Mouse (Mus musculus) ZHBTc4 (cell line): ENCODE results near the gene Nupl1.
A peak's percentile ranks its signal among the peaks of the same experiment; 100 is the strongest.

ENCODE experiments used
- DNase-seq: peaks from one replicate; pipeline ENCODE4 v3.0.0-alpha.2; 2011; ENCODE audit warnings: low read depth, low spot score

Nupl1 gene

DNA sequence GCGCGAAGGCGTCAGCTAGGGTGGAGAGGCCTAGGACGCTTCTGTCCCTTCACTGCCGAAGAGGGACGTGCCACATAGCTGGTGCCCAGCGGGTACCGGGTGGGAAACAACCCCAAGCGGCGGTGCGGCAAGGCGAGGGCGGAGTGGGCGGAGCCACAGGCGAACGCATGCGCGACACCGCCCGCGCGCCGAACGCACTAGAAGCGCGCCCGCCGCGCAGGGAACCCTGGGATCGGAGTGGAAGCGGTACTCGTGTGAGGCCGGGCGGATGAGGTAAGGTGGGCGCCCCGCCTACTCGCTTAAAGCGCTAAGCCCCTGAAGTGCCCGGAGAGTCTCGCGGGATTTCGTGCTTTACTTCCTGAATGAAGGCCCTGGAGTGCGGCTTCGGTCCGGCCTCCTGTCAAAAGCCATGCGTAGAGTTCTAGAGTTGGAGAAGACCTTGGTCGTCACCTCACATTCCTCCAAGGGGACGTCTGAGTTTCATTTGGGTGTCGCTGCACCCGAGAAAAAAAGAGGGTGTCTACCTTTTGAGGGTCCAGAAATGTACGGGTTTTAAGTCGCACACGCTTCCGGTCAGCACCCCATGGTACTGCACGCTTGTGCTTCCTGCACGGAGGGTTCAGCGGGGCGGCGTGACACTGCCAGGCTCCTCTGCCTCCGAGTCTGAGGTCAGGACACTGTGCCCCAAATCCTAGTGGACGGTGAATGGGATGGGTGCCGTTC, at the start of gene Nupl1, which contains the start of gene Gm49336:
Gene Nupl1 (minus strand): TSS at position 151 of the 723 bp plus-strand sequence.
Gene Gm49336 (minus strand): TSS at position 227 of the 723 bp plus-strand sequence.
- DNase-seq = peak; percentile 97

DNA sequence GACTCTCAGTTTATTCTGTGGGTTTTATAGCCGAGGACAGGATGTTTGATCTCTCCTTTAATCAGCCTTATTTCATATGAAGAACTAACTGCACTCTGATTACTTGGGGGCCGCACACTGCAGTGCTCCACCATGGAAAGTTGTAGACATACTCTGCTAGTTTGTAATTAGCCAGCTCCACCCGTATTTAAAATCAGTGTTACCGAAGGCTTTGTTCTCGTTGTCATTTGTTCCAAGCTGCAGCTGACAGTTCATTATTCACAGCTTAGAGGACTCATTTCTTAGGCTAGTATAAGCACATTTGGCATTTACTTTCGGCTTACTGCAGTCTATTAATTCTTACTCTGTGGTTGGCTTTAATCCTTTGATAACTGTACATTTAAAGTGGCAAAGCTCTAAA, 49.8 kb upstream of the Nupl1 start:
- no peak for DNase-seq

- DNase-seq = no peak
Observed at GRCm38 (mm10) chr14:60300224-60300991, 49.2 kb upstream of the Nupl1 start.

- DNase-seq = no peak
Observed at GRCm38 (mm10) chr14:60295531-60295930, 44.3 kb upstream of the Nupl1 start.

- no peak for DNase-seq
Observed at GRCm38 (mm10) chr14:60290363-60290762, 39.1 kb upstream of the Nupl1 start.

GRCm38 (mm10) chr14:60286194-60286863, 35.1 kb upstream of the Nupl1 start:
- DNase-seq = no peak

- no peak for DNase-seq
Observed at GRCm38 (mm10) chr14:60275301-60276276, 24.4 kb upstream of the Nupl1 start.

GRCm38 (mm10) chr14:60273346-60273745, 22.1 kb upstream of the Nupl1 start:
- DNase-seq = no peak

DNA sequence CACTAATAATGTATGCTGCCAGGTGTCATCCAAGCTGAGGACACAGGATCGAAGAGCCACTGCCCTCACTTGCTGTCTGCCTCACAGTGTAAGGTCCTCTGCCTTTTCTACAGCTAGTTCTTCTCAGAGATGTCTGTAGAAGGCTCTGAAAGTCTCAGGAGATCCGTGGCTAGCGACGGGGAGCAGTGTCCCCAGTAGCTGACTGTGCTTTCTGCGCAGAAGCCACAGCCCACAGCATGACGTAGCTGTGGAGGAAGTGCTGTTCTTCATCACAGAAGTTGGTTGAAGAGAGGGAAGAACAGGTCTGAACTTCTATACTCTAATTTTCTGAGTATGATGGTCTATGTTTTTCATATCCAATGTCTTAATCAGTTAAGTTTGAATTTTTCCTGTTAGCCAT, 18.1 kb upstream of the Nupl1 start:
- no peak for DNase-seq

GRCm38 (mm10) chr14:60264990-60265876, 14.0 kb upstream of the Nupl1 start, which contains the start of gene Mtmr6:
Gene Mtmr6, plus strand, starts transcription at chr14:60265228.
- peak; percentile 96 for DNase-seq

GRCm38 (mm10) chr14:60262316-60262715, 11.1 kb upstream of the Nupl1 start:
- no peak for DNase-seq

DNA sequence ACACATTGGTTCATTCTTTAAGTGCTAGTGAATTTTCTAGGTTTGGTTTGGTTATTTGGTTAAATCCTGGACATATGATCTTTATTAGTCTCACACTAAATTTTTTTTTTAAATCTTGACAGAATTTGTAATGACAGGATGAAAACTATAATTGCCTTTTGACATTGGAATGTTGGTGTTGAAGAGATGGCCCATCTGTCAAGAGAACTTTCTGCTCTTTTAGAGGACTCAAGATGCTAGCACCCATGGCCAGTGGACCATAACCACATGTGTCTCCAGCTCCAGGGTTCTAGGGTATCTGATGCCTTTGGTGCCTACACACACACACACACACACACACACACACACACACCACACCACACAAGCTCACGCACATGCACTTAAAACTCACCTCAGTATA, 6.6 kb upstream of the Nupl1 start:
- DNase-seq = no peak

DNA sequence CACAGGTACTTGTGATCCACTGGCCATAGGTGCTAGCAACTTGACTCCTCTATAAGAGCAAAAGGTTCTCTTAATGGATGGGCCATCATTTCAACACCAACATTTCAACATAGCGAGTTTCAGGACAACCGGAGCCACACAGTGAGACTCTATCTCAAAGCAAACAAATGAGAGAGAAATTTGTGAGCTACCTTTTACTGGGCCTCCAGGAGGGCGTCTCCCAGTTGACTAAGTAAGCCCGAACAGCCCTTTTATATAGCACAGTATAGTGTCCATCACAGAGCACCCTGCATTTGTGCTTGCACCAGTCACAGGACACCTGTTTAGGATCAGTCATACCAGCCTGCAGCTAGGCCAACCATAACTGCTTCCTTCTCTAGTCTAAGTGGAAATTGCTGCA, 5.9 kb upstream of the Nupl1 start:
- no peak for DNase-seq

DNA sequence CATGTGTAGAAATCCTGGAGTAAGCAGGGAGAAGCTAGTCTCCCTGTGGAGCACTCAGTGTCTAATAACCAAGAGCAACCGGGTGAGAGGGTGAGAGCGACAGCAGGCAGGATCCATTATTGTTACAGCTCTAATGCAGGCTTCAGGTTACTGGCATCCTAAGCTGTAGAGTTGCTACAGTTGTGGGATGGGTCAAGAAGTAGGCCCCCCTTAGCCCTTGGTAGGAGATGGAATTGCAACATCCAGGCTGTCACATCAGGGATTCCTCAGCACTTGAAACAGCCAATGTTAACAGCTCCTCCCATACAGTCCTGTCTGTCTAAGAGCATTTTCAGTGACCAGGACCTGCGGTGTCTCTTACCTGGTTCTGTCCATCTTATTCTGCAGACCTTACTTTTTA, 5.1 kb upstream of the Nupl1 start:
- DNase-seq = peak; percentile 53

DNA sequence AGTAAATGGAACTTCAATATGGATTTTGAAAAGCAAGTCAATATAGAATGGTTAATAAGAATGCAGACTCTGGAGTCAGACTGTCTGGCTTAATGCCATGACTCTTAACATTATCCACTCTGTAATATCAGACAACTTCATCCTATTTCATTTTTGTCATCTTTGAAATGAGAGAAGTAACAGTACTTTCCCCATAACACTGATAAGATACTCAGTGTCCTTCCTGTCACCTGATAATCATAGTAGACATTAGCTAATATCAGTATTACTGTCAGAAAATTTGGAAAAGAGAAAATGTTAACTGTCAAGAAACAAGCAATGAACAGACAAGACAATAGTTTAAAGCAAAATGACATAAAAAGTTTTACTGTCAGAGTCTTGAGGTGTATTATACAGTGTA, 3.5 kb upstream of the Nupl1 start:
- no peak for DNase-seq

DNA sequence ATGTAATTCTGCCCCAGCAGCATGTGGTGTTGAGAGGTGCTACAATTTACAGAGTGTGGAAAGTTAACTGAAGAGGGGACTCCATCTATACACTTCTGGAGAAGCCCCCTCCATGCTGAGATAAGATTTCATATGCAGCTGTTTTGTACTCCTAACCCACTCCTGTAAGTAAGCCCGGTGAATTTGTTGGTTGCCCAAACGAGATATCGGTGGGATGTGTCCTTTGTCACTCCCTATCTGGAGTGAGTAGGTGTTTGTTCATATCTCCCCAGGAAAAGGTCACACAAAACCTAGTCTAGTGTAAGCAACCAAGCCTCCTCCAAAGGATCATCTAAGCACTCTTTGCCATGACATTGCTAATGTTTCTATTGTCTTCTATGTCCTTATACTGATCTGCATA, 2.2 kb upstream of the Nupl1 start:
- DNase-seq = no peak

DNA sequence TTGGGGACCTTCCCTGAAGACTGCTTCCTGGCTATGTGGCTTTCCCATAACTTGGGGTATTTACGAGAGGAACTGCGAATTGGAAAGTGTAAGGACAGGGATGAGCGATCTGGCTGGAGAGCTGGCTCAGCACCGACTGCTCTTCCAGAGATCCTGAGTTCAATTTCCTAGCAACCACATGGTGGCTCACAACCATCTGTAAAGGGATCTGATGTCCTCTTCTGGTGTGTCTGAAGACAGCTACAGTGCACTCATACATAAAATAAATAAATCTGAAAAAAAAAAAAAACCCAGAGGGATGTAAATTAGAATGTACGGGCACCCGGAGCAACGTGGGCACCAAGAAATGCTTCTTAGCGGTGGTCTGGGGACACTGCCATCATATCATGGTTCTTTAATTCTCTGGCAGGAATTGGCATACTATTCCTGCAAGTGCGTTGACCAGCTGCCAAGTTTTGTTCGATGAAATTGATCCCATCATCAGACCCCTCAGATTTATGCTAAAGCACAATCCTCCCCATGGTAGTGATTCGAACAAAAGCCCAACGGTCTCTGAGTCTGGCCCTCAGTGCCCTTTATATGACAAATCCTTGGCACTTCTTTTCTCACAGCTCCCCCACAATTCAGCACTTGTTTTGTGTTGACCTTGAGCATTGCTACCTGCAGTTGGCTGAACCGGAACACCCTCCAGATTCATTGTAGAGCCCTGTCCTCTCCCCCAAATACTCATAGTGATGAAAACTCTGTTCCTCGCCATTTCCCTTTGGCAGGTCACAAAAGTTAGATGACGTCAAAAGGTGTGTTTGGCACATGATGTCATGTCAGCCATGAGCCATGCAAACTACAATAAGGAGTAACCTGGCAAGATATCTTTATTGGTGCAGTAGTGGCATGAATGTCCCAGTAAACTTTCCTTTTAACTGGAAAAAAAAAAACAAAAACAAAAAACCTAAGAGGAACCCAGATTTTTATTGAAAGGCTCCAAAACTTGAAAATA, 1.1 kb upstream of the Nupl1 start:
- DNase-seq = no peak

GRCm38 (mm10) chr14:60250879-60251278, 352 bp downstream of the Nupl1 start:
- peak; percentile 58 for DNase-seq

- no peak for DNase-seq
Observed at GRCm38 (mm10) chr14:60250366-60250765, 865 bp downstream of the Nupl1 start.
